Mouse (Mus musculus): ENCODE data around the gene Cacng1. TPM values are rescaled to one million over a fixed set of nuclear protein-coding genes. Genes with fewer than 3 reads are reported as not detected.

The Cacng1 gene
- total RNA-seq, 2 experiments from 2014 or later, result 0.22 TPM; not detected in 1

GRCm38 (mm10) chr11:107660452-107660851 lies 55.9 kb downstream of the Cacng1 start:
- no peak for DNase-seq (ENCODE audit: low spot score in 2 of 2)

- DNase-seq (ENCODE audit: low spot score in 2 of 2), result no peak
Observed at GRCm38 (mm10) chr11:107657117-107657516, 59.2 kb downstream of the Cacng1 start.

GRCm38 (mm10) chr11:107655538-107655937 lies 60.8 kb downstream of the Cacng1 start:
- no peak for DNase-seq (ENCODE audit: low spot score in 2 of 2)

Other genes starting within 250 kb of the Cacng1 start
- 10 to 100 TPM; 13.3 to 16.1 TPM for gene Pitpnc1, start 245.8 kb downstream of the Cacng1 start, total RNA-seq (2021)
- 10 to 100 TPM; 95.1 to 95.5 TPM for gene Psmd12, start 237.0 kb downstream of the Cacng1 start, total RNA-seq (2021)
- gene Helz, start 168.6 kb downstream of the Cacng1 start, total RNA-seq (2021), result 10 to 100 TPM; 26.6 TPM
- 1 to 10 TPM in 1 of 2 experiments, under 1 TPM in 1; 0.96 to 1.2 TPM for gene Cacng4, start 78.0 kb upstream of the Cacng1 start, total RNA-seq (2021)
- gene Cacng5, start 198.5 kb upstream of the Cacng1 start, total RNA-seq (2021), result under 1 TPM in 1 of 2 experiments, not detected in 1; 0.10 TPM

All from adrenal gland, adult 18-20 months (tissue).